Mouse (Mus musculus) left cerebral cortex, postnatal 10 days (tissue): Measurements from ENCODE around the gene Zfp473. TPM values are rescaled to one million over a fixed set of nuclear protein-coding genes. Genes with fewer than 3 reads are reported as not detected.

ENCODE experiments used
- DNase-seq, 2 experiments: peaks; one replicate each; pipeline ENCODE4 v3.0.0; 2021 to 2022; ENCODE audit warnings: low spot score in 2 of 2, mixed read lengths in 1 of 2; ENCODE audit errors: extremely low spot score in 1 of 2
- intact Hi-C: fragments of 180-260 bp; cut with DNase I; formaldehyde crosslinking; loops from one replicate; pipeline ENCODE4 v1.15.1; 2025
- total RNA-seq, 2 experiments: library from RNA; stranded (reverse); gene quantifications; 2 replicates each; pipeline ENCODE4 v1.2.3; 2021

Gene Zfp473
- total RNA-seq, 2 experiments from 2014 or later = 0.79 to 0.81 TPM

DNA sequence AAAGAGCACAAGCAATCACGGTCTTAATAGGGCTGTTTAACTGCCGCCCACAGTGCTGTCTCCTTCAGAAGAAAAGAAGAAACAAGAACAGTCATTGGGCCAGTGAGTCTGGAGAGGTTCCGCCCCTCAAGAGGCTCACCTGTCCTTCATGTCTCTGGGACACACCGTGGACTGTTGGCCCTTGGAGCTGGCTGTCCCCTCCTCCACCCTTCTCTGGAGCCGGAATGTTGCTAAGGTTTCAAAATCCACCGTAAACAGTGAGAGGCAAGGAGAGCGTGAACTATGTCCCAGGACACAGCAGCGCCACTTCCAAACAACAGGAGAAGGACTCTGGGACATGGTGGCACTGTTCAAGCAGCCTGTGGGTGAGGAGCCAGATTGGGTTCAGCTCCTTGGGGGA, 67.2 kb downstream of the Zfp473 start:
- intact Hi-C loops = no loop called here

More for the DNA sequence above, 67.2 kb downstream of the Zfp473 start:
- DNase-seq = no peak

Other genes with a start within 250 kb of the Zfp473 start
- gene Mybpc2, start 226.4 kb downstream of the Zfp473 start, total RNA-seq = under 1 TPM; 0.09 to 0.53 TPM
- gene Spib, start 219.0 kb downstream of the Zfp473 start, total RNA-seq = under 1 TPM in 1 of 2 experiments, not detected in 1; 0.13 TPM
- gene Pold1, start 202.2 kb downstream of the Zfp473 start, total RNA-seq = 1 to 10 TPM; 6.9 to 7.2 TPM
- 10 to 100 TPM; 49.6 to 53.6 TPM for gene Nr1h2, start 197.1 kb downstream of the Zfp473 start, total RNA-seq
- gene Napsa, start 178.7 kb downstream of the Zfp473 start, total RNA-seq = under 1 TPM in 1 of 2 experiments, not detected in 1; 0.32 TPM
- gene Kcnc3, start 160.4 kb downstream of the Zfp473 start, total RNA-seq = 10 to 100 TPM; 48.5 to 55.4 TPM
- 1 to 10 TPM; 9.1 to 9.7 TPM for gene Myh14, start 80.2 kb downstream of the Zfp473 start, total RNA-seq
- not detected for gene Izumo2, start 42.3 kb downstream of the Zfp473 start, total RNA-seq
- 10 to 100 TPM; 24.5 to 30.8 TPM for gene Vrk3, start 2.6 kb downstream of the Zfp473 start, total RNA-seq
- 10 to 100 TPM; 39.8 to 42.9 TPM for gene Nup62, start 65.0 kb upstream of the Zfp473 start, total RNA-seq
- 1 to 10 TPM; 1.1 to 2.7 TPM for gene Il4i1, start 65.3 kb upstream of the Zfp473 start, total RNA-seq
- gene Atf5, start 65.6 kb upstream of the Zfp473 start, total RNA-seq = 10 to 100 TPM; 23.6 to 24.1 TPM
- gene Akt1s1, start 97.9 kb upstream of the Zfp473 start, total RNA-seq = 10 to 100 TPM; 69.6 to 74.9 TPM
- gene Tbc1d17, start 98.0 kb upstream of the Zfp473 start, total RNA-seq = 10 to 100 TPM; 43.2 to 61.0 TPM
- gene Pnkp, start 106.1 kb upstream of the Zfp473 start, total RNA-seq = 10 to 100 TPM; 28.1 to 31.1 TPM
- 100 to 1,000 TPM; 251 to 269 TPM for gene Ptov1, start 118.7 kb upstream of the Zfp473 start, total RNA-seq
- 100 to 1,000 TPM in 1 of 2 experiments, 10 to 100 TPM in 1; 98.0 to 110 TPM for gene Med25, start 141.7 kb upstream of the Zfp473 start, total RNA-seq
- gene Fuz, start 145.0 kb upstream of the Zfp473 start, total RNA-seq = 10 to 100 TPM; 17.8 to 19.0 TPM
- gene Ap2a1, start 178.4 kb upstream of the Zfp473 start, total RNA-seq = 100 to 1,000 TPM; 356 to 358 TPM
- gene Tsks, start 192.2 kb upstream of the Zfp473 start, total RNA-seq = 1 to 10 TPM; 1.0 to 1.7 TPM
- 10 to 100 TPM; 93.4 to 95.5 TPM for gene Cpt1c, start 223.8 kb upstream of the Zfp473 start, total RNA-seq
- 100 to 1,000 TPM; 253 to 257 TPM for gene Prmt1, start 235.5 kb upstream of the Zfp473 start, total RNA-seq
- 10 to 100 TPM; 25.5 to 32.2 TPM for gene Irf3, start 246.6 kb upstream of the Zfp473 start, total RNA-seq
- 1 to 10 TPM; 3.8 to 5.1 TPM for gene Bcl2l12, start 247.7 kb upstream of the Zfp473 start, total RNA-seq